Mouse (Mus musculus): ENCODE results near the gene Adgrf1.
A peak's percentile ranks its signal among the peaks of the same experiment; 100 is the strongest.

GRCm38 (mm10) chr17:43229621-43230513 is 40.3 kb upstream of the Adgrf1 start:
- no peak for TF ChIP-seq POLR2A (IDR thresholded peaks at IDR 0.05; ENCODE audit: insufficient read length, low read depth)
- TF ChIP-seq USF1 (IDR thresholded peaks at IDR 0.05; ENCODE audit: low read depth), result no peak
- TF ChIP-seq MAX (IDR thresholded peaks at IDR 0.05; ENCODE audit: low read depth), result no peak
- TF ChIP-seq MYOD1 (IDR thresholded peaks at IDR 0.05; ENCODE audit: control insufficient read depth in 1 of 3, insufficient read length in 2 of 3, low read depth in 2 of 3), result peak; percentile 42 to 65 (median 48)
- TF ChIP-seq CEBPB (IDR thresholded peaks at IDR 0.05; ENCODE audit: insufficient read depth, poor library complexity, severe bottlenecking), result no peak
- no peak for TF ChIP-seq TCF3 (IDR thresholded peaks at IDR 0.05; ENCODE audit: insufficient read length, low read depth)

Data from myocyte (in vitro differentiated cells).